Mouse (Mus musculus) CH12.LX (cell line): ENCODE results near the gene Fance.

Experiments used
- BHLHE40 ChIP-seq: IDR thresholded peaks from 2 replicates; pipeline ENCODE4 v1.6.1; 2011; ENCODE audit warnings: mild to moderate bottlenecking, low read depth, low read length, improper control_type of control experiment
- CTCF ChIP-seq, 2 experiments: IDR thresholded peaks in 1 of 2; conservative IDR thresholded peaks in 1 of 2; 2 replicates each; pipeline ENCODE4 v1.5.1; 2011 to 2012; ENCODE audit warnings: low read depth in 2 of 2, low read length in 2 of 2, improper control_type of control experiment in 1 of 2, inconsistent platforms in 1 of 2, mild to moderate bottlenecking in 1 of 2, moderate library complexity in 1 of 2
- E2F4 ChIP-seq: IDR thresholded peaks from 2 replicates; pipeline ENCODE4 v1.6.1; 2011; ENCODE audit warnings: low read depth, low read length, improper control_type of control experiment; ENCODE audit not compliant: insufficient replicate concordance
- EP300 ChIP-seq: IDR thresholded peaks from 2 replicates; pipeline ENCODE4 v1.6.1; 2011; ENCODE audit warnings: low read length, improper control_type of control experiment
- ETS1 ChIP-seq: conservative IDR thresholded peaks from 2 replicates; pipeline ENCODE4 v1.6.1; 2012; ENCODE audit warnings: low read depth, mild to moderate bottlenecking, inconsistent platforms, low read length, improper control_type of control experiment, moderate library complexity
- KAT2A ChIP-seq: IDR thresholded peaks from 2 replicates; pipeline ENCODE4 v1.6.1; 2012; ENCODE audit warnings: low read length, improper control_type of control experiment, inconsistent platforms; ENCODE audit not compliant: insufficient replicate concordance
- MAX ChIP-seq: IDR thresholded peaks from 2 replicates; pipeline ENCODE4 v1.6.1; 2011; ENCODE audit warnings: low read length, improper control_type of control experiment
- MEF2A ChIP-seq: IDR thresholded peaks from 2 replicates; pipeline ENCODE4 v1.6.1; 2014; ENCODE audit warnings: low read depth, mild to moderate bottlenecking, inconsistent platforms, low read length, improper control_type of control experiment, borderline replicate concordance
- POLR2A ChIP-seq: IDR thresholded peaks from 2 replicates; pipeline ENCODE4 v1.6.1; 2011; ENCODE audit warnings: low read depth, mild to moderate bottlenecking, improper control_type of control experiment, low read length
- RCOR1 ChIP-seq: conservative IDR thresholded peaks from 2 replicates; pipeline ENCODE4 v1.6.1; 2012; ENCODE audit warnings: low read depth, mild to moderate bottlenecking, inconsistent platforms, low read length, improper control_type of control experiment

GRCm38 (mm10) chr17:28312232-28313211, 797 bp upstream of the Fance start:
- TF ChIP-seq MEF2A (peak; percentile 39), POLR2A (peak; percentile 39; the same call in 1 of the 2 replicates), KAT2A (no peak), E2F4 (no peak), CTCF (conservative IDR thresholded peaks at IDR 0.05 in 1 of 2, IDR thresholded peaks at IDR 0.05 in 1 of 2; ENCODE audit: low read depth in 2 of 2, low read length in 2 of 2) (peak in 1 of 2 experiments; percentile 65; a peak in 2 of 4 replicates), MAX (peak; percentile 61; the same call in 1 of the 2 replicates), RCOR1 (no peak), ETS1 (peak; percentile 50; the same call in 1 of the 2 replicates), BHLHE40 (no peak; the same call in 1 of the 2 replicates), EP300 (peak; percentile 34; the same call in 1 of the 2 replicates)
